Mouse (Mus musculus): ENCODE results near the gene Nrip1. TPM values are rescaled to one million over a fixed set of nuclear protein-coding genes. Genes with fewer than 3 reads are reported as not detected.
"Not testable (repeated sequence)": the region's sequence is repeated elsewhere in the genome, so short reads cannot be mapped to it uniquely, and the experiment has no call there.

Gene Nrip1
- polyA plus RNA-seq (2012; rRNA removed), result 4.3 and 13.8 TPM in 2 replicates

DNA sequence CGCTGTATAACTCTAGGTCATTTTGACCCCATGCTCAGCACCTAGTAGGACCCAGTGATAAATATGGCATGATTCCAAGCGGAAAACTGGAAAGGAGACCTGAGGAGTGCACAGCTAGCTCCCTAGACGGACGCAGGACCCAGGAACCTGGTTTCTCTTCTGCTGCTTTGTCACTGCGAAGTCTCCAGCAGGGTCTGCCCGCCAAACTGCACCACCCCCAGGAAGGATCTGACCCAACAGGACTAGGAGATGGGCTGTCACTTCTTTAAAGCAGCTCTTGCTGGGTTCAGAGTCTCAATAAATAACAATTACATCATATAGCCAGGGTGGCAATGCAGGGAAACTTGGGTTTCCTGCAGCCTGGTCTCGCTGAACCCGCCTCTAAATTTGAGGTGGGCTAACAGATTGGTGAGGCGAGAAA, at the start of gene Nrip1:
TSS of gene Nrip1 (minus strand) at position 157 of the 421 bp plus-strand sequence.
- DNase-seq (ENCODE audit: low read depth, low spot score), result no peak
- WGBS, result under 1% methylated on average over 9 of the region's 9 CpGs

DNA sequence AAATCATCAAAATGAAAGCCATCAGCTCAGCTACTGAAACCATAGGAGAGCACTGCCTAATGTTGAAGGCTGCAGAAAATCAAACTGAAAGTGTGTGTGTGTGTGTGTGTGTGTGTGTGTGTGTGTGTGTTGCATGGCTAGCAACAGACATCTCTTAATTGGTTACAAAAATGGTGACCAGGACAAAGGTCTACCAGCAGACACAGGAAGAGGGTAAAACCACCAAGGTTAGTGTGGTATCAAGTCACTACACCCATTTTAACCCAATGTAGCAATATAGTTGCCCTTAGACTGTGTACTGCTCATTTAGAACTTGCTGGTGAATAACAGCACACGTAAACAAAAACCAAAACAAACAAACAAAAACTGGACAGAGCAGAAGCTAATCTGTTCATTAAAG, 48.9 kb upstream of the Nrip1 start:
- WGBS, result 91% methylated on average over 1 of the region's 1 CpGs
- DNase-seq (ENCODE audit: low read depth, low spot score), result no peak

GRCm38 (mm10) chr16:76419849-76420248, 46.2 kb upstream of the Nrip1 start:
- DNase-seq (ENCODE audit: low read depth, low spot score), result no peak
- WGBS, result 76% methylated on average over 8 of the region's 8 CpGs

DNA sequence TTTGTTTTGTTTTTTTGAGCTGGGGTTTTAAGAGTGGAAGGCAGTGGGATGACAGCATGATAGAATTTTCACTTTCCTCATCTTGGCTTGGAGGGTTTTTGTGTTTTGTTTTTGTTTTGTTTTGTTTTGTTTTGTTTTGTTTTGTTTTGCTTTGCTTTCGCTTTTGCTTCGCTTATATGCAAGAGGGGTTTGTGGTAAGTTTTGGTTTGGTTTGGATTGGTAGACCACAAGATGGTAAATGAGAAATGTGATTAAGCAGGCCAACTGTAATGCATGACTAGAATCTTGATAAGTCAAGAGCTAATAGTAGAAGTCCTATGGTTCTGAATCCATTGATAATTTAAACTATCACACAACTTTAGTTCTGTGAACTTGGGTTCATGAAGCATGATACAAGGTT, 42.9 kb upstream of the Nrip1 start:
- WGBS, result 86% methylated on average over 2 of the region's 2 CpGs
- DNase-seq (ENCODE audit: low read depth, low spot score), result no peak

DNA sequence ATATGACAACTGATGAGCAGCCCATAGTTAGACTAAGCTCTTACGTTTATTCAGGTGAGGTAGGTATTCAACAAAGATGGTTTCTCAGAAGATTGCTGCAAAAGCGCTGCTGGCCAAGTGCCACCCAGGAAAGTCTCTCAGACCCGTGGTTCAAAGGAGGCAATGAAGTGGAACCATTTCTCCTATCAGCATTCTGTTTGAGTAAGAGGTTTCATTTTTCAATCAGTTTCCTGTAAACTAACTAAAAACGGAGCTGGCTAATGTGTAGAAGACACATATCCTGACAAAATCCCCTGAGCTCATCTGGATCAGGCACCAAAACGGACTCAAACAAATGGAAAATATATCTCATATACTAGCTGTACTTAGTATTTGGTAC, 42.4 kb upstream of the Nrip1 start:
- WGBS, result 35% methylated on average over 5 of the region's 5 CpGs

GRCm38 (mm10) chr16:76415407-76416059, 41.9 kb upstream of the Nrip1 start:
- DNase-seq (ENCODE audit: low read depth, low spot score), result peak; percentile 88
- WGBS, result 30% methylated on average over 9 of the region's 9 CpGs

More for the DNA sequence above, 42.4 kb upstream of the Nrip1 start:
- no peak for DNase-seq (ENCODE audit: low read depth, low spot score)

DNA sequence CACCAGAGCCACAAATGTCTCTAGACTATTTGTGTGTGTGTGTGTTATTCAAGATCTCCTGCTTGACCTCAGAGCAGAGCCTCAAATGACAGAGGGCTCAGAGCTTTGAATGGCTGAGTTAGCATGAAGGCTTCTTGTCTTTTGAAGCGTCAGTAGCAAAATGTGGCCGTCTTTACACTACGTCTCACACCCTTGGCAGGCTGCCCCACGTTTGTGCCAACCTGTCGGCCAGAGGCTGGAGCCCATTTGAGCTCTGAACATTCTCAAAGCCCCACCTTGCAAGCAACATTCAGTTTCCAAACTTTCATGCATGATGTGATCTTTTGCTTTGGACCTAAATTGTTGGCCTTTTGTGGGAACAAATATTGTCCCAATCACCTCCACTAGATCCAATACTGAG, 40.9 kb upstream of the Nrip1 start:
- DNase-seq (ENCODE audit: low read depth, low spot score), result peak; percentile 73
- WGBS, result 15% methylated on average over 5 of the region's 5 CpGs

DNA sequence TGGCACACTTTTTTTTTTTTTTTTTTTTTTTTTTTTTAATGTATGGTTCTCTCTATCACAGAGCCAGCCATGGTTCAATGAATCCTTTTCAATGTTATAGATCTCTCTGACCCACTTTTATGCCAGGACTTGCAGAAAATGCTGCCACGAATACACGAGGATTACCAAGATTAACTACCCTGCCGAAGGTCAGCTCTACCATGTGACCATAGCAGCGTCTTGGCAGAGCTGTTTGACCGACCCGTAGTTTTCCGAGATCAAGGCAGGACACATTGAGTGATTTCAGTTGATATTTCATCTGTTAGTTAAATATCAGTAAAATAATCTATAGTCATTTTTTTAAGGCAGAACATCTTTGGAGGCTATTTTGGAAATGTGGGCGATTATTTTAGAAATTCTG, 40.0 kb upstream of the Nrip1 start:
- no peak for DNase-seq (ENCODE audit: low read depth, low spot score)
- 79% methylated on average over 8 of the region's 8 CpGs for WGBS

DNA sequence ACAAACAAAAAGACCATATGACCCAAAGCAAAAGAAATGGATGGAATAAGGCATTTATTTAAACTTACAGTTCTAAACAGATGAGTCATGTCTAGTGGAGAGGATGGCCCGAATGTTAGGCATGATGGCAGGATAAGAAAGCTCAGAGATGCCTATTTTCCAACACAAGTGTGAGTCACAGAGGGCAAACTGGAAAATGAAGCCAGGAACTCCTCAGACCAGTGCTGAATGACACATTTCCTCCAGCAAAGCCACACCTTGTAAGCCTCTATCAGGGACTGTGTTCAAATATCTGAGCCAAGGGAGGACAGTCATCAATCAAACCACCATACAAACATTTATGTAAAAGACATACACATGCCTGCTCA, 35.7 kb upstream of the Nrip1 start:
- DNase-seq (ENCODE audit: low read depth, low spot score), result no peak
- 2% methylated on average over 1 of the region's 1 CpGs for WGBS

- WGBS, result 69% methylated on average over 4 of the region's 4 CpGs
- DNase-seq (ENCODE audit: low read depth, low spot score), result no peak
Observed at GRCm38 (mm10) chr16:76408696-76409354, 35.2 kb upstream of the Nrip1 start.

- 86% methylated on average over 8 of the region's 8 CpGs for WGBS
- DNase-seq (ENCODE audit: low read depth, low spot score), result no peak
Observed at GRCm38 (mm10) chr16:76408241-76408640, 34.6 kb upstream of the Nrip1 start.

- DNase-seq (ENCODE audit: low read depth, low spot score), result no peak
- WGBS, result 60% methylated on average over 13 of the region's 13 CpGs
Observed at GRCm38 (mm10) chr16:76407321-76407920, 33.8 kb upstream of the Nrip1 start.

GRCm38 (mm10) chr16:76406897-76407296, 33.3 kb upstream of the Nrip1 start:
- WGBS, result 51% methylated on average over 7 of the region's 7 CpGs
- DNase-seq (ENCODE audit: low read depth, low spot score), result no peak

- no peak for DNase-seq (ENCODE audit: low read depth, low spot score)
- WGBS, result 82% methylated on average over 7 of the region's 7 CpGs
Observed at GRCm38 (mm10) chr16:76406319-76406718, 32.7 kb upstream of the Nrip1 start.

GRCm38 (mm10) chr16:76403305-76403704, 29.7 kb upstream of the Nrip1 start:
- WGBS, result 94% methylated on average over 24 of the region's 24 CpGs

GRCm38 (mm10) chr16:76396512-76396911, 22.9 kb upstream of the Nrip1 start:
- no peak for DNase-seq (ENCODE audit: low read depth, low spot score)
- 24% methylated on average over 1 of the region's 1 CpGs for WGBS

More at GRCm38 (mm10) chr16:76403305-76403704, 29.7 kb upstream of the Nrip1 start:
- not testable (repeated sequence) for DNase-seq (ENCODE audit: low read depth, low spot score)

DNA sequence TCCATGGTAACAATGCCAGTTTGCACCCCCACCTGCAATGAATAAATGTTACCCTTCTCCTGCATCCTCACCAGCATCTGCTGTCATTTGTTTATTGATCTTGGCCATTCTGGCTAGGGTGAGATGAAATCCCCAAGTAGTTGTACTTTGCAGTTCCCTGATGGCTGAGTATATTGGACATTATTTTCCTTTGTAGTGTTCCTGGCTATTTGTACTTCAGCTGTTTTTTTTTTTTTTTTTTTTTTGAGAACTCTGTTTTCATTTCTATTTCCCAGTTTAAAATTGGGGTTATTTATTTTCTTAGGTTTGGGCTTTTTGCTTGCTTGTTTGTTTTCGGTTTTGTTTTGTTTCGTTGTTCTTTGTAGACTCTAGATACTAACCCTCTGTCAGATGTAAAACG, 19.6 kb upstream of the Nrip1 start:
- no peak for DNase-seq (ENCODE audit: low read depth, low spot score)
- 86% methylated on average over 3 of the region's 3 CpGs for WGBS

GRCm38 (mm10) chr16:76386496-76386895, 12.9 kb upstream of the Nrip1 start:
- DNase-seq (ENCODE audit: low read depth, low spot score), result no peak
- 84% methylated on average over 5 of the region's 5 CpGs for WGBS

GRCm38 (mm10) chr16:76386071-76386470, 12.4 kb upstream of the Nrip1 start:
- DNase-seq (ENCODE audit: low read depth, low spot score), result no peak
- WGBS, result 89% methylated on average over 4 of the region's 4 CpGs

- WGBS, result 94% methylated on average over 3 of the region's 3 CpGs
- DNase-seq (ENCODE audit: low read depth, low spot score), result no peak
Observed at GRCm38 (mm10) chr16:76377211-76377610, 3.6 kb upstream of the Nrip1 start.

- no peak for DNase-seq (ENCODE audit: low read depth, low spot score)
- 98% methylated on average over 8 of the region's 8 CpGs for WGBS
Observed at GRCm38 (mm10) chr16:76376661-76377060, 3.0 kb upstream of the Nrip1 start.

Data from large intestine, adult 2 months (tissue).